Comparison of ENCODE assay signal across 8 mouse cellular contexts in genomic region chr17:17829052-17829785, GRCm38 (mm10). TPM values are rescaled to one million over a fixed set of nuclear protein-coding genes. Genes with fewer than 3 reads are reported as not detected.
DNase-seq lines count a peak whose midpoint lies in the region; ATAC-seq and TF ChIP-seq lines count a peak whose summit lies in the region.

No protein-coding gene starts in this region.

- no peaks in the 10 kb centered on the region for H3K9me3 ChIP-seq in heart, embryonic 16.5 days (replicated peaks; ENCODE audit: control insufficient read depth, low read length)
- H3K9me3 ChIP-seq in liver, embryonic 15.5 days (replicated peaks), result no peaks in the 10 kb centered on the region

- DNase-seq in left cerebral cortex, adult 2 months (ENCODE audit: extremely low spot score in 1 of 2, low spot score in 2 of 2), result no peak
- DNase-seq in left cerebral cortex, postnatal 25 days (ENCODE audit: low spot score in 2 of 2), result no peak
- peak; percentile 65 for DNase-seq in cerebellum, adult 9-10 months
- DNase-seq in spleen, postnatal 14 days (ENCODE audit: low spot score in 2 of 2), result no peak
- DNase-seq in adrenal gland, postnatal 10 days, result no peak
- no peak for DNase-seq in left cerebral cortex, postnatal 36 days (ENCODE audit: low spot score in 2 of 2)

- peaks cover 10% of the 10 kb centered on the region for H3K36me3 ChIP-seq in heart, embryonic 16.5 days (ENCODE audit: control insufficient read depth, insufficient read depth)
- no peaks in the 10 kb centered on the region for H3K36me3 ChIP-seq in liver, embryonic 15.5 days (replicated peaks)

- whole genome bisulfite sequencing in heart, embryonic 16.5 days, result 6% methylated on average over 6 of the region's 6 CpGs
- WGBS in liver, embryonic 15.5 days (ENCODE audit: insufficient replicate concordance), result 17% methylated on average over 6 of the region's 6 CpGs

- intact Hi-C loops in left cerebral cortex, adult 2 months (cut with DNase I), result loop anchor here (5.0 to 10.0 kb wide), 3 partner anchors 62 to 454 kb away; partner anchors contain the start of gene Riok2
- intact Hi-C loops in left cerebral cortex, postnatal 25 days (cut with DNase I), result loop anchor here (5.0 to 10.0 kb wide), 2 partner anchors 62 to 454 kb away; partner anchors contain the start of gene Riok2
- intact Hi-C loops in left cerebral cortex, postnatal 36 days (cut with DNase I), result loop anchor here (5.0 kb wide), 2 partner anchors 62 to 427 kb away; partner anchors contain the start of gene Lix1

- H3K4me2 ChIP-seq in heart, embryonic 16.5 days (ENCODE audit: low read depth, low read length), result peak overlapping the region; percentile 82
- H3K4me2 ChIP-seq in liver, embryonic 15.5 days, result peak overlapping the region; percentile 55

- peak overlapping the region; percentile 95 for H3K9ac ChIP-seq in heart, embryonic 16.5 days (ENCODE audit: low read length)
- peak overlapping the region; percentile 21; the same call in 1 of the 2 replicates for H3K9ac ChIP-seq in liver, embryonic 15.5 days

- peaks cover 35% of the 10 kb centered on the region for H3K4me1 ChIP-seq in heart, embryonic 16.5 days (ENCODE audit: control insufficient read depth, insufficient read depth, low read length)
- H3K4me1 ChIP-seq in liver, embryonic 15.5 days (replicated peaks), result 0 out of 2 replicates have a peak, but pooled peaks cover 6% of the 10 kb centered on the region

- peak overlapping the region; percentile 99 for H3K27ac ChIP-seq in left cerebral cortex, adult 2 months
- peak overlapping the region; percentile 99 for H3K27ac ChIP-seq in heart, embryonic 16.5 days (ENCODE audit: low read length)
- no peak overlapping the region for H3K27ac ChIP-seq in liver, embryonic 15.5 days (replicated peaks)

- TF ChIP-seq CTCF in left cerebral cortex, adult 2 months (IDR thresholded peaks at IDR 0.05), result no peak

- peak overlapping the region; percentile 89 for H3K4me3 ChIP-seq in left cerebral cortex, adult 2 months
- peak overlapping the region; percentile 88 for H3K4me3 ChIP-seq in heart, embryonic 16.5 days (ENCODE audit: low read length)
- peak overlapping the region; percentile 57 for H3K4me3 ChIP-seq in liver, embryonic 15.5 days (replicated peaks)

- no peaks in the 10 kb centered on the region for H3K27me3 ChIP-seq in heart, embryonic 16.5 days (ENCODE audit: control insufficient read depth, insufficient read depth, low read length)
- H3K27me3 ChIP-seq in liver, embryonic 15.5 days, result peaks cover 42% of the 10 kb centered on the region

- no peak for ATAC-seq in heart, embryonic 16.5 days (replicated peaks; ENCODE audit: extremely low read depth, insufficient read depth, low FRiP score)
- no peak for ATAC-seq in liver, embryonic 15.5 days (ENCODE audit: insufficient read depth)

RNA-seq across cellular contexts. Expression of gene Spaca6, which starts 2.3 kb away (rescaled TPM):
- total RNA-seq in left cerebral cortex, adult 2 months (2021), result 100 to 1,000 TPM; 107 to 114 TPM
- total RNA-seq in left cerebral cortex, postnatal 25 days (2021), result 10 to 100 TPM; 68.8 to 86.7 TPM
- 17.4 and 23.6 TPM in 2 replicates for polyA plus RNA-seq in heart, embryonic 16.5 days (2015; fragmentation: Nextera tagmentation; extraction: Ambion mirVana)
- 4.1 TPM in 2 replicates for polyA plus RNA-seq in liver, embryonic 15.5 days (2015; fragmentation: Nextera tagmentation; extraction: Ambion mirVana)
- total RNA-seq in adrenal gland, postnatal 10 days (2021), result 10 to 100 TPM; 32.1 to 70.4 TPM
- 100 to 1,000 TPM in 1 of 2 experiments, 10 to 100 TPM in 1; 58.7 to 131 TPM for total RNA-seq in left cerebral cortex, postnatal 36 days (2021)

RNA-seq across cellular contexts. Expression of gene Has1, which starts 25.8 kb away (rescaled TPM):
- under 1 TPM; 0.81 to 0.82 TPM for total RNA-seq in left cerebral cortex, adult 2 months (2021)
- under 1 TPM; 0.53 to 0.62 TPM for total RNA-seq in left cerebral cortex, postnatal 25 days (2021)
- polyA plus RNA-seq in heart, embryonic 16.5 days (2015; fragmentation: Nextera tagmentation; extraction: Ambion mirVana), result 0.98 and 1.2 TPM in 2 replicates
- polyA plus RNA-seq in liver, embryonic 15.5 days (2015; fragmentation: Nextera tagmentation; extraction: Ambion mirVana), result 0.03 and 0.05 TPM in 2 replicates
- total RNA-seq in adrenal gland, postnatal 10 days (2021), result under 1 TPM; 0.12 to 0.30 TPM
- total RNA-seq in left cerebral cortex, postnatal 36 days (2021), result under 1 TPM; 0.45 to 0.79 TPM

RNA-seq across cellular contexts. Expression of gene Fpr1, which starts 54.5 kb away (rescaled TPM):
- total RNA-seq in left cerebral cortex, adult 2 months (2021), result not detected
- total RNA-seq in left cerebral cortex, postnatal 25 days (2021), result not detected
- polyA plus RNA-seq in heart, embryonic 16.5 days (2015; fragmentation: Nextera tagmentation; extraction: Ambion mirVana), result 0.21 and 0.40 TPM in 2 replicates
- 6.3 and 7.9 TPM in 2 replicates for polyA plus RNA-seq in liver, embryonic 15.5 days (2015; fragmentation: Nextera tagmentation; extraction: Ambion mirVana)
- 1 to 10 TPM in 1 of 2 experiments, under 1 TPM in 1; 0.51 to 1.4 TPM for total RNA-seq in adrenal gland, postnatal 10 days (2021)
- not detected for total RNA-seq in left cerebral cortex, postnatal 36 days (2021)

RNA-seq across cellular contexts. Expression of gene Fpr2, which starts 58.4 kb away (rescaled TPM):
- not detected for total RNA-seq in left cerebral cortex, adult 2 months (2021)
- not detected for total RNA-seq in left cerebral cortex, postnatal 25 days (2021)
- 0.21 and 0.33 TPM in 2 replicates for polyA plus RNA-seq in heart, embryonic 16.5 days (2015; fragmentation: Nextera tagmentation; extraction: Ambion mirVana)
- 3.4 and 3.5 TPM in 2 replicates for polyA plus RNA-seq in liver, embryonic 15.5 days (2015; fragmentation: Nextera tagmentation; extraction: Ambion mirVana)
- total RNA-seq in adrenal gland, postnatal 10 days (2021), result 1 to 10 TPM; 1.2 to 1.8 TPM
- not detected for total RNA-seq in left cerebral cortex, postnatal 36 days (2021)

RNA-seq across cellular contexts. Expression of gene Fpr3, which starts 58.4 kb away (rescaled TPM):
- not detected for total RNA-seq in left cerebral cortex, adult 2 months (2021)
- total RNA-seq in left cerebral cortex, postnatal 25 days (2021), result not detected
- not detected in 2 replicates for polyA plus RNA-seq in heart, embryonic 16.5 days (2015; fragmentation: Nextera tagmentation; extraction: Ambion mirVana)
- polyA plus RNA-seq in liver, embryonic 15.5 days (2015; fragmentation: Nextera tagmentation; extraction: Ambion mirVana), result not detected in 2 replicates
- total RNA-seq in adrenal gland, postnatal 10 days (2021), result not detected
- total RNA-seq in left cerebral cortex, postnatal 36 days (2021), result not detected
